Mouse (Mus musculus): ENCODE data around the gene Cib4.

The Cib4 gene

DNA sequence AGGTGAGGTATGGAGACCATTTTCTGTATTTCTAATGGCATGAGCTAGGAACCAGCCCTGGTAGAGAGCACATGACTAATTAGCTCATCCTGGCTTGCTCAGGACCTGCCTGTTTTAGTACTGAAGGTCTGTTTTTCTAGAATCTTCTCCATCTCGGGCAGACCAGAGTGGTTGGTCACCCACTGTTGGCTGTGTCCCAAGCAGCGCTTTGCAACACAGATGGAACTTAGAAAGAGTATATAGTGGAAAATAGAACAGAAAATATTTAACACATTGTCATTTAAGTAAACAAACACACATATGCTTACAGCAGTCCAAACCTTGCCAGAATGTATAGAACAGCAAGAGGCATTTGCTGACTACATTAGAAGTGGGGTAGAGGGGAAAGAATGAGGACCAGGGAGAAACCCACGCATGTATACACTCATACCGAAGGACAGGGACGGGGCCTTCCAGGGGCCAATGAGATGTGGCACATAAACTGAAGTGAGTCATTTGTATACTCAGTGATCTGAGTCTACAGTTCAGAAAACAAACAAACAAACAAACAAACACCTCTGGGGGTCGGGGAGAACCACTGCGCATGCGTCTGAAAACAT lies 105.2 kb downstream of the Cib4 start:
- DNase-seq (ENCODE audit: low spot score in 2 of 2), result no peak

GRCm38 (mm10) chr5:30438931-30439330 lies 106.7 kb downstream of the Cib4 start:
- DNase-seq (ENCODE audit: low spot score in 2 of 2), result no peak

Measured in urinary bladder, adult 18-20 months (tissue).